Mouse (Mus musculus) myocyte (in vitro differentiated cells): ENCODE data around the gene Scfd2. TPM values are rescaled to one million over a fixed set of nuclear protein-coding genes. Genes with fewer than 3 reads are reported as not detected.

Experiments
- H3K27me3 ChIP-seq: one replicate; pipeline ENCODE4 v1.6.1; 2011; ENCODE audit not compliant: control insufficient read depth, insufficient read depth, insufficient read length
- H3K36me3 ChIP-seq: one replicate; pipeline ENCODE4 v1.6.1; 2011; ENCODE audit not compliant: control insufficient read depth, insufficient read depth
- H3K4me2 ChIP-seq: one replicate; pipeline ENCODE4 v1.6.1; 2011; ENCODE audit warnings: low read depth, control low read depth
- H3K4me3 ChIP-seq: one replicate; pipeline ENCODE4 v1.5.1; 2011; ENCODE audit warnings: mild to moderate bottlenecking, control low read depth, moderate library complexity
- H3K79me2 ChIP-seq: one replicate; pipeline ENCODE4 v1.6.1; 2011; ENCODE audit not compliant: control insufficient read depth, insufficient read depth
- H3ac ChIP-seq: one replicate; pipeline ENCODE4 v1.6.1; 2011; ENCODE audit not compliant: control insufficient read depth, insufficient read length
- CEBPB ChIP-seq: IDR thresholded peaks from 2 replicates; pipeline ENCODE4 v1.6.1; 2011; ENCODE audit warnings: mild to moderate bottlenecking, moderate library complexity; ENCODE audit not compliant: poor library complexity, insufficient read depth, severe bottlenecking
- E2F4 ChIP-seq: IDR thresholded peaks from one replicate; pipeline ENCODE4 v1.6.1; 2011; ENCODE audit warnings: mild to moderate bottlenecking, control low read depth, moderate library complexity; ENCODE audit not compliant: insufficient read depth
- MAX ChIP-seq: IDR thresholded peaks from one replicate; pipeline ENCODE4 v1.6.1; 2011; ENCODE audit warnings: low read depth, mild to moderate bottlenecking, control low read depth
- MYOD1 ChIP-seq, 3 experiments: IDR thresholded peaks; one replicate each; pipeline ENCODE4 v1.6.1; 2011; ENCODE audit warnings: control low read depth in 2 of 3, low read depth in 2 of 3, mild to moderate bottlenecking in 2 of 3, moderate library complexity in 1 of 3; ENCODE audit not compliant: insufficient read length in 2 of 3, control insufficient read depth in 1 of 3
- MYOG ChIP-seq, 3 experiments: IDR thresholded peaks; one replicate each; pipeline ENCODE4 v1.6.1; 2011; ENCODE audit warnings: control low read depth in 2 of 3, low read depth in 2 of 3, mild to moderate bottlenecking in 2 of 3; ENCODE audit not compliant: insufficient read length in 2 of 3, control insufficient read depth in 1 of 3, insufficient read depth in 1 of 3
- POLR2A ChIP-seq: IDR thresholded peaks from one replicate; pipeline ENCODE4 v1.6.1; 2011; ENCODE audit warnings: low read depth, mild to moderate bottlenecking, control low read depth, moderate library complexity; ENCODE audit not compliant: insufficient read length
- POLR2AphosphoS2 ChIP-seq: IDR thresholded peaks from one replicate; pipeline ENCODE4 v1.6.1; 2011; ENCODE audit warnings: low read depth, control low read depth; ENCODE audit not compliant: insufficient read length
- REST ChIP-seq: IDR thresholded peaks from one replicate; pipeline ENCODE4 v1.6.1; 2011; ENCODE audit warnings: mild to moderate bottlenecking, control low read depth, moderate library complexity; ENCODE audit not compliant: insufficient read depth, insufficient read length
- SRF ChIP-seq: IDR thresholded peaks from one replicate; pipeline ENCODE4 v1.6.1; 2011; ENCODE audit warnings: low read depth; ENCODE audit not compliant: control insufficient read depth, insufficient read length
- TCF12 ChIP-seq: IDR thresholded peaks from one replicate; pipeline ENCODE4 v1.6.1; 2011; ENCODE audit warnings: mild to moderate bottlenecking, control low read depth; ENCODE audit not compliant: poor library complexity, insufficient read depth, severe bottlenecking
- TCF3 ChIP-seq: IDR thresholded peaks from one replicate; pipeline ENCODE4 v1.6.1; 2011; ENCODE audit warnings: low read depth, control low read depth; ENCODE audit not compliant: insufficient read length
- USF1 ChIP-seq: IDR thresholded peaks from one replicate; pipeline ENCODE4 v1.6.1; 2011; ENCODE audit warnings: low read depth, mild to moderate bottlenecking, control low read depth, moderate library complexity
- polyA plus RNA-seq: library from polyadenylated mRNA; unstranded; fragments of >200 nt; fragmentation: generic; extraction: Trizol; gene quantifications from one replicate; pipeline ENCODE4 v1.2.1, GENCODE M21; 2012; ENCODE audit warnings: missing spikeins

Gene Scfd2
- polyA plus RNA-seq, 1 experiment = 7.8 TPM

DNA sequence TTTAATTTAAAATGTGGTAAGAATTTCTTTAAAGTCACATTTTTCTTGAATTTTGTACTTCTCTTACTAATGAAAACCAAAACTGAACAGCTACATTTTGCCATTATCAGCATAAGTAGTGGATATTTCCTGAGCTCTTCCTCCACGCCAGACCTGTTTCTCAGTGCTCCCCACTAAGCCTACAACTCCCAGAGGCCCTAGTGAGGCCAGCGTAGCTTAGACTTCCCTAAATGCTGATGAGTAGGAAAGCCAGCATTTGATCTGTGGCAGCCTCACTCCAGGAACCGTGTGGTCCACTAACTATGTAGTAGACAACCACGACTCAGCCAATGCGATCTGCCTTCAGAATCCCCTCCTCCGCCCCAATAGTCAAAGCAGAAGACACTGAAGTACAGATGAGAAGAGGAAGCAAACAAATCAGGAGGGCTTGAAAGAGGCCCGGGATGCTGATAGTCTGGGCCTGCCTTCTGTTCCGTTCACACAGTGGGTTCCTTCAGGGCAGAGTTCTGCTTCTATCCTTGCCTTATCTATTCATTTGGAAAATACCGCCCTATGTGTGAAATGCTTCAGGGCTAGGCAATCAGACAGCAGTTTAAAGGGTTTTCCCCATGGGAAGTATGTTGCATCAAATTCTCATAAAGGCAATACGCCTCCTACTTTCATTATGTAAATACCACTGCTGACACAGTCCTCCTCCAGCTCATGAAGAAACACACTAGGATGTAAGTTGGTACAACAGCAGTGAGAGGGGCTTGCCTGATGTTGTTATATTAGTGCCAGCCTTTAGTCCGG is 183.3 kb downstream of the Scfd2 start:
- Histone ChIP-seq H3K79me2 (no peaks in the 10 kb centered on the region), H3K4me3 (no peak overlapping the region)

GRCm38 (mm10) chr5:74343045-74343444 is 188.5 kb downstream of the Scfd2 start:
- Histone ChIP-seq H3K79me2 (no peaks in the 10 kb centered on the region), H3K4me2 (no peak overlapping the region), H3K27me3 (no peaks in the 10 kb centered on the region), H3K4me3 (no peak overlapping the region), H3ac (no peak overlapping the region), H3K36me3 (no peaks in the 10 kb centered on the region)
- TF ChIP-seq SRF = no peak
- no peak for TF ChIP-seq USF1
- no peak for TF ChIP-seq POLR2AphosphoS2
- no peak for TF ChIP-seq REST
- TF ChIP-seq MYOG (IDR thresholded peaks at IDR 0.05; ENCODE audit: control insufficient read depth in 1 of 3, insufficient read depth in 1 of 3, insufficient read length in 2 of 3, low read depth in 2 of 3) = no peak
- TF ChIP-seq POLR2A = no peak
- no peak for TF ChIP-seq TCF12
- TF ChIP-seq E2F4 = no peak
- no peak for TF ChIP-seq MYOD1 (IDR thresholded peaks at IDR 0.05; ENCODE audit: control insufficient read depth in 1 of 3, insufficient read length in 2 of 3, low read depth in 2 of 3)
- TF ChIP-seq MAX = no peak
- TF ChIP-seq CEBPB = no peak
- no peak for TF ChIP-seq TCF3

More for the DNA sequence above, 183.3 kb downstream of the Scfd2 start:
- Histone ChIP-seq H3K27me3 (no peaks in the 10 kb centered on the region), H3K36me3 (no peaks in the 10 kb centered on the region), H3ac (no peak overlapping the region), H3K4me2 (no peak overlapping the region)
- TF ChIP-seq CEBPB (no peak), REST (no peak), E2F4 (no peak), TCF12 (no peak), MYOG (IDR thresholded peaks at IDR 0.05; ENCODE audit: control insufficient read depth in 1 of 3, insufficient read depth in 1 of 3, insufficient read length in 2 of 3, low read depth in 2 of 3) (no peak), MAX (no peak), POLR2AphosphoS2 (no peak), MYOD1 (IDR thresholded peaks at IDR 0.05; ENCODE audit: control insufficient read depth in 1 of 3, insufficient read length in 2 of 3, low read depth in 2 of 3) (no peak), TCF3 (no peak), USF1 (no peak)

DNA sequence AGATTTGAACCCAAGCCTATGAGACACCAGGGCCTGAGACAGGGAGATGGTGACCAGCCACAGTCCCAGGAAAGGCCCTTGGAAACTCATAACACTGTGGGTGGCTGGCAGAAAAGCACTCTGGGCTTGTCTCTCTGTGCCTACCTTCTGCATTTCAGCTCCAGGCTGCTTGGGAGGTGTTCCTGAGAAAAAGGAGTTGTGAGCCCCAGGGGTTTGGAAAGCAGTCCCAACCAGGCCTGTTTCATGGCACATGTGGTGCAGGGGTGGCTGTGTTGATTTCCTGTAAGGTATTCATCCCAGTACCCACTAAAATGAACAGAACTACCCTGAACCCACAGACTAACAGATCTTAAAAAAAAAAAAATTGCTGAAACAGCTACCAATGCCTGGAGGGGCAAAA is 189.0 kb downstream of the Scfd2 start:
- H3K79me2 ChIP-seq = no peaks in the 10 kb centered on the region
- no peak overlapping the region for H3ac ChIP-seq
- H3K4me3 ChIP-seq = no peak overlapping the region
- H3K27me3 ChIP-seq = no peaks in the 10 kb centered on the region
- TF ChIP-seq POLR2A (no peak), MAX (no peak), USF1 (no peak), POLR2AphosphoS2 (no peak), REST (no peak), CEBPB (no peak), E2F4 (no peak), TCF3 (no peak)
- no peak overlapping the region for H3K4me2 ChIP-seq
- H3K36me3 ChIP-seq = no peaks in the 10 kb centered on the region

DNA sequence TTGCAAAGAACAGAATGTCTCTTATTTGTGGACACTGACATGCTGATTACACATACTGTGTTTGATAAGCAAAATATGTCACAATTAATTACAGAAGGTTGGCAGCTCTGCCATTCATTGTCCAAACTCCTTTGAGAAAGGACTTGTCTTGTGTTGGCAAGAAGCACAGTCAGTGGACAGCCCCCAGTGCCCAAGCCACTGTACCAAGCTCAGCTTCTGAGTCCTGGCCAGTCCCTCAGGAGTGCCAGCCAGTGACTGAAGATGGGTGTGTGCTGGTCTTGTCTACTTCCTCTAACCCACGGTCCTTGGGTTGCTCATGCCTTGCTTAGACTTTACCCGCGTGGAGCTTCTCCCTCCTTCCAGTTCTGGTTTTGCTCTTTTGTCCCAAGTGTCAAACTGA is 194.1 kb downstream of the Scfd2 start:
- no peak overlapping the region for H3ac ChIP-seq
- H3K4me2 ChIP-seq = no peak overlapping the region
- no peak for TF ChIP-seq TCF3
- TF ChIP-seq MYOG (IDR thresholded peaks at IDR 0.05; ENCODE audit: control insufficient read depth in 1 of 3, insufficient read depth in 1 of 3, insufficient read length in 2 of 3, low read depth in 2 of 3) = no peak
- no peaks in the 10 kb centered on the region for H3K36me3 ChIP-seq
- H3K4me3 ChIP-seq = no peak overlapping the region
- H3K79me2 ChIP-seq = no peaks in the 10 kb centered on the region
- no peaks in the 10 kb centered on the region for H3K27me3 ChIP-seq

DNA sequence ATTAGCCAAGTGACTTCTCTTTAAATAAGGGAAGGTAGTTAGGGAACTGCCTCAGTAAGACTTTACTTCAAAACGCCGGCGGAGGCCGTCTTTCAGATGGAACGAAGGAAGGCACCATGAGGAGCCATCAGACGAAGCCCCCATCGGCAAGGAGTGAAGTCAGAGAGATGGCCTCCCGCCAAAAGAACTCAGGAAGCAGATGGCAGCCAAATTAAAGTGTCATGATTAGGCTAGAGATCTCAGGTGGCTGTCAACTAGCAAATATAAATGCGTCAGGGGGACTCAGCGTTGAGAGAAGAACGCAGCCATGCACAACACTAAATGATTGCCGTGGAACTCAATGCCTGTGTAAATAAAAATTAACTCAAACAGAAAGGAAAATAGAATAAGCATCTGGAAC is 194.8 kb downstream of the Scfd2 start:
- TF ChIP-seq SRF (no peak), TCF12 (no peak), USF1 (no peak), MYOD1 (IDR thresholded peaks at IDR 0.05; ENCODE audit: control insufficient read depth in 1 of 3, insufficient read length in 2 of 3, low read depth in 2 of 3) (no peak), REST (no peak), POLR2AphosphoS2 (no peak), POLR2A (no peak), MYOG (IDR thresholded peaks at IDR 0.05; ENCODE audit: control insufficient read depth in 1 of 3, insufficient read depth in 1 of 3, insufficient read length in 2 of 3, low read depth in 2 of 3) (no peak), MAX (no peak)
- H3K79me2 ChIP-seq = no peaks in the 10 kb centered on the region
- H3K4me2 ChIP-seq = no peak overlapping the region
- no peak overlapping the region for H3ac ChIP-seq
- no peaks in the 10 kb centered on the region for H3K27me3 ChIP-seq
- no peak overlapping the region for H3K4me3 ChIP-seq
- H3K36me3 ChIP-seq = no peaks in the 10 kb centered on the region
